Mouse (Mus musculus): Measurements from ENCODE around the gene Gdf15. TPM values are rescaled to one million over a fixed set of nuclear protein-coding genes. Genes with fewer than 3 reads are reported as not detected.

Gdf15 gene
- total and polyA plus RNA-seq, 2 experiments: 5.8 to 27.7 TPM

DNA sequence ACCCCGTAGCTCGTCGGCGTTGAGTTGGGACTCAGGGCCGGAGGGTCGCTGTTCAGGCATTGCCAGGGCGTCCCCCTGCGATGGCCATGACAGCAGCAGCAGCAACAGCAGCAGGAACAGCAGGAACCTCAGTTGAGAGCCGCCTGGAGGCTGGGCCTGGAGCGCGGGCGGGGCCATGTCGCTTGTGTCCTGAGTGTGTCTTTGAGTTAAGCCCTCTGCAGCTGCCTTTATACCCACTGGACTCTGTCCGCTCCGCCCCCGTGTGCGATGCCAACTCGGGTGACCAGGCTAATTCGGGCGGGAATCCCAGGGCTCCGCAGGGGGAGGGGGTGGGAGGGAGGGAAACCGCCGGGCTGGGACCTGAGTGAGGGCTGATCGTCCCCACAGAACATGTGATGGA, 820 bp downstream of the Gdf15 start:
- WGBS: 7% methylated on average over 24 of the region's 24 CpGs
- peak; percentile 96 for TF ChIP-seq POLR2A (IDR thresholded peaks at IDR 0.05; ENCODE audit: extremely low read depth, insufficient read depth, low read length)
- TF ChIP-seq CTCF (IDR thresholded peaks at IDR 0.05; ENCODE audit: low read depth, low read length): no peak
- peak overlapping the region; percentile 70 for H3K4me3 ChIP-seq (ENCODE audit: insufficient read depth, low read depth, low read length)
- peaks cover 29% of the 10 kb centered on the region for H3K4me1 ChIP-seq (ENCODE audit: control insufficient read depth, insufficient read depth, low read length)
- peak overlapping the region; percentile 86 for H3K9ac ChIP-seq (ENCODE audit: low read depth, low read length)
- DNase-seq (ENCODE audit: extremely low read depth, low read depth, low spot score): peak; percentile 89
- peak overlapping the region; percentile 90 for H3K27ac ChIP-seq (replicated peaks; ENCODE audit: insufficient read depth, low read depth, low read length)
- no peaks in the 10 kb centered on the region for H3K36me3 ChIP-seq (ENCODE audit: control insufficient read depth, insufficient read depth, low read length)
- H3K79me2 ChIP-seq (ENCODE audit: control insufficient read depth, insufficient read depth, low read length): no peaks in the 10 kb centered on the region
- H3K27me3 ChIP-seq (ENCODE audit: control insufficient read depth, insufficient read depth, low read length): no peaks in the 10 kb centered on the region

- H3K27ac ChIP-seq (replicated peaks; ENCODE audit: insufficient read depth, low read depth, low read length): peak overlapping the region; percentile 87
- DNase-seq (ENCODE audit: extremely low read depth, low read depth, low spot score): peak; percentile 95
- peaks cover 29% of the 10 kb centered on the region for H3K4me1 ChIP-seq (ENCODE audit: control insufficient read depth, insufficient read depth, low read length)
- H3K36me3 ChIP-seq (ENCODE audit: control insufficient read depth, insufficient read depth, low read length): no peaks in the 10 kb centered on the region
- no peaks in the 10 kb centered on the region for H3K79me2 ChIP-seq (ENCODE audit: control insufficient read depth, insufficient read depth, low read length)
- TF ChIP-seq POLR2A (IDR thresholded peaks at IDR 0.05; ENCODE audit: extremely low read depth, insufficient read depth, low read length) (no peak), CTCF (IDR thresholded peaks at IDR 0.05; ENCODE audit: low read depth, low read length) (no peak)
- 1% methylated on average over 22 of the region's 22 CpGs for WGBS
- peak overlapping the region; percentile 70 for H3K4me3 ChIP-seq (ENCODE audit: insufficient read depth, low read depth, low read length)
- H3K9ac ChIP-seq (ENCODE audit: low read depth, low read length): peak overlapping the region; percentile 86
- H3K27me3 ChIP-seq (ENCODE audit: control insufficient read depth, insufficient read depth, low read length): no peaks in the 10 kb centered on the region
Measured at GRCm38 (mm10) chr8:70630532-70631381, 1.5 kb downstream of the Gdf15 start.

- H3K27me3 ChIP-seq (ENCODE audit: control insufficient read depth, insufficient read depth, low read length): no peaks in the 10 kb centered on the region
- WGBS: 5% methylated on average over 60 of the region's 60 CpGs
- no peaks in the 10 kb centered on the region for H3K36me3 ChIP-seq (ENCODE audit: control insufficient read depth, insufficient read depth, low read length)
- peak overlapping the region; percentile 44 for H3K4me3 ChIP-seq (ENCODE audit: insufficient read depth, low read depth, low read length)
- H3K4me1 ChIP-seq (ENCODE audit: control insufficient read depth, insufficient read depth, low read length): peaks cover 24% of the 10 kb centered on the region
- peak overlapping the region; percentile 68 for H3K9ac ChIP-seq (ENCODE audit: low read depth, low read length)
- peak; percentile 75 for DNase-seq (ENCODE audit: extremely low read depth, low read depth, low spot score)
- H3K79me2 ChIP-seq (ENCODE audit: control insufficient read depth, insufficient read depth, low read length): no peaks in the 10 kb centered on the region
- peak overlapping the region; percentile 75 for H3K27ac ChIP-seq (replicated peaks; ENCODE audit: insufficient read depth, low read depth, low read length)
- TF ChIP-seq POLR2A (IDR thresholded peaks at IDR 0.05; ENCODE audit: extremely low read depth, insufficient read depth, low read length): 0 out of 2 replicates have a peak, but pooled peaks have one; percentile 11
- TF ChIP-seq CTCF (IDR thresholded peaks at IDR 0.05; ENCODE audit: low read depth, low read length): peak; percentile 100
Measured at GRCm38 (mm10) chr8:70629574-70630531, 2.4 kb downstream of the Gdf15 start.

GRCm38 (mm10) chr8:70628986-70629490, 3.2 kb downstream of the Gdf15 start:
- TF ChIP-seq CTCF (IDR thresholded peaks at IDR 0.05; ENCODE audit: low read depth, low read length): no peak
- TF ChIP-seq POLR2A (IDR thresholded peaks at IDR 0.05; ENCODE audit: extremely low read depth, insufficient read depth, low read length): no peak
- no peak overlapping the region for H3K9ac ChIP-seq (ENCODE audit: low read depth, low read length)
- peaks cover 18% of the 10 kb centered on the region for H3K4me1 ChIP-seq (ENCODE audit: control insufficient read depth, insufficient read depth, low read length)
- no peak overlapping the region for H3K27ac ChIP-seq (replicated peaks; ENCODE audit: insufficient read depth, low read depth, low read length)
- H3K4me3 ChIP-seq (ENCODE audit: insufficient read depth, low read depth, low read length): no peak overlapping the region
- DNase-seq (ENCODE audit: extremely low read depth, low read depth, low spot score): no peak
- no peaks in the 10 kb centered on the region for H3K36me3 ChIP-seq (ENCODE audit: control insufficient read depth, insufficient read depth, low read length)
- no peaks in the 10 kb centered on the region for H3K27me3 ChIP-seq (ENCODE audit: control insufficient read depth, insufficient read depth, low read length)
- 70% methylated on average over 7 of the region's 7 CpGs for WGBS
- no peaks in the 10 kb centered on the region for H3K79me2 ChIP-seq (ENCODE audit: control insufficient read depth, insufficient read depth, low read length)

DNA sequence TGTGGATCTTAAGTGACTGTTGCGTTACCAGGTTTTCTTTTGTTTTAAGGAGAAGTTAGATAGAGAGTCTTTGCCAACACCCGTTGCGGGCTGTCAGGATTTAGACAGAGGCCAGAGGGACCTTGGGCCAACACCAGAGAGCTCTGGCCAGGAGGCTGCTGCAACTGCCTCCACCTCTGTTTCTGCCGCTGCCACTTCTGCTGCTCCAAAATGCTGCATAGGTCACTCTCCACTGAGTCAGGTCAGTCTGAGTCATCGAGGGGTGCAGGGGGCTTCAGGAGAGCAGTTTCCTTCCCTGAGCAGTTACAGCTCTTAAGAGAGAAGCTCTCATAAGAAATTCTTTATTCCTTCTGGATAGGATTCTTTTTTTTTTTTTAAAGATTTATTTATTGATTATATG, 5.2 kb downstream of the Gdf15 start:
- H3K36me3 ChIP-seq (ENCODE audit: control insufficient read depth, insufficient read depth, low read length): no peaks in the 10 kb centered on the region
- WGBS: 82% methylated on average over 5 of the region's 5 CpGs
- H3K4me3 ChIP-seq (ENCODE audit: insufficient read depth, low read depth, low read length): no peak overlapping the region
- TF ChIP-seq POLR2A (IDR thresholded peaks at IDR 0.05; ENCODE audit: extremely low read depth, insufficient read depth, low read length) (no peak), CTCF (IDR thresholded peaks at IDR 0.05; ENCODE audit: low read depth, low read length) (no peak)
- H3K4me1 ChIP-seq (ENCODE audit: control insufficient read depth, insufficient read depth, low read length): peaks cover 4% of the 10 kb centered on the region
- no peak overlapping the region for H3K27ac ChIP-seq (replicated peaks; ENCODE audit: insufficient read depth, low read depth, low read length)
- H3K27me3 ChIP-seq (ENCODE audit: control insufficient read depth, insufficient read depth, low read length): no peaks in the 10 kb centered on the region
- no peaks in the 10 kb centered on the region for H3K79me2 ChIP-seq (ENCODE audit: control insufficient read depth, insufficient read depth, low read length)
- H3K9ac ChIP-seq (ENCODE audit: low read depth, low read length): no peak overlapping the region
- DNase-seq (ENCODE audit: extremely low read depth, low read depth, low spot score): no peak

Data from liver, adult 2 months (tissue).